7 mouse cellular contexts compared by ENCODE assay signal in genomic region chr8:107603026-107603425, GRCm38 (mm10). TPM values are rescaled to one million over a fixed set of nuclear protein-coding genes. Genes with fewer than 3 reads are reported as not detected.
DNase-seq lines count a peak whose midpoint lies in the region; ATAC-seq lines count a peak whose summit lies in the region.

No protein-coding gene starts in this region.

- peaks cover 6% of the 10 kb centered on the region; the same call in 1 of the 2 replicates for H3K4me1 ChIP-seq in embryonic facial prominence, embryonic 14.5 days (ENCODE audit: control insufficient read depth, insufficient read depth, low read length)

- no peaks in the 10 kb centered on the region for H3K36me3 ChIP-seq in embryonic facial prominence, embryonic 14.5 days (ENCODE audit: control insufficient read depth, insufficient read depth, low read length)

- DNase-seq in layer of hippocampus, adult 11-12 months (ENCODE audit: low spot score) = peak; percentile 63
- DNase-seq in layer of hippocampus, adult 9-10 months (ENCODE audit: low spot score) = no peak
- DNase-seq in ES-CJ7 (ENCODE audit: low read depth, low spot score) = peak; percentile 64
- DNase-seq in adrenal gland, adult 18-20 months (ENCODE audit: low spot score in 2 of 2) = peak; percentile 62 to 64
- peak; percentile 88 for DNase-seq in embryonic facial prominence, embryonic 14.5 days (ENCODE audit: low spot score)
- peak; percentile 29 to 79 for DNase-seq in layer of hippocampus, postnatal 25 days (ENCODE audit: extremely low spot score in 1 of 2, low spot score in 1 of 2)
- DNase-seq in natural killer cell, adult 2 months (ENCODE audit: low spot score in 2 of 2) = peak; percentile 37 to 57

- H3K9ac ChIP-seq in embryonic facial prominence, embryonic 14.5 days (ENCODE audit: low read depth, low read length) = no peak overlapping the region

- no peaks in the 10 kb centered on the region; the same call in 1 of the 2 replicates for H3K27me3 ChIP-seq in embryonic facial prominence, embryonic 14.5 days (replicated peaks; ENCODE audit: control insufficient read depth, insufficient read depth, low read length)

- no peaks in the 10 kb centered on the region for H3K9me3 ChIP-seq in embryonic facial prominence, embryonic 14.5 days (ENCODE audit: control insufficient read depth, low read length)

- no peak overlapping the region for H3K4me2 ChIP-seq in embryonic facial prominence, embryonic 14.5 days (ENCODE audit: low read depth, low read length)

- ATAC-seq in embryonic facial prominence, embryonic 14.5 days (ENCODE audit: low read depth) = no peak

- H3K27ac ChIP-seq in embryonic facial prominence, embryonic 14.5 days (replicated peaks; ENCODE audit: low read depth, low read length) = no peak overlapping the region

- no peak overlapping the region for H3K4me3 ChIP-seq in embryonic facial prominence, embryonic 14.5 days (ENCODE audit: low read depth, low read length)

- WGBS in embryonic facial prominence, embryonic 14.5 days = 4% methylated on average over 7 of the region's 7 CpGs

RNA-seq across cellular contexts. Expression of gene Psmd7, which starts 14.8 kb away (rescaled TPM):
- 100 to 1,000 TPM; 111 to 119 TPM for total RNA-seq in adrenal gland, adult 18-20 months (2021)
- 252 and 269 TPM in 2 replicates for polyA plus RNA-seq in embryonic facial prominence, embryonic 14.5 days (2014; fragmentation: Nextera tagmentation; extraction: Ambion mirVana)
- total RNA-seq in layer of hippocampus, postnatal 25 days (2021) = 100 to 1,000 TPM; 101 to 107 TPM
